Mouse (Mus musculus): ENCODE data around the gene Mybpc3. TPM values are rescaled to one million over a fixed set of nuclear protein-coding genes. Genes with fewer than 3 reads are reported as not detected.

Gene Mybpc3
- total RNA-seq (2021), result under 1 TPM; 0.38 to 0.55 TPM
- long read RNA-seq, result 0 reads

DNA sequence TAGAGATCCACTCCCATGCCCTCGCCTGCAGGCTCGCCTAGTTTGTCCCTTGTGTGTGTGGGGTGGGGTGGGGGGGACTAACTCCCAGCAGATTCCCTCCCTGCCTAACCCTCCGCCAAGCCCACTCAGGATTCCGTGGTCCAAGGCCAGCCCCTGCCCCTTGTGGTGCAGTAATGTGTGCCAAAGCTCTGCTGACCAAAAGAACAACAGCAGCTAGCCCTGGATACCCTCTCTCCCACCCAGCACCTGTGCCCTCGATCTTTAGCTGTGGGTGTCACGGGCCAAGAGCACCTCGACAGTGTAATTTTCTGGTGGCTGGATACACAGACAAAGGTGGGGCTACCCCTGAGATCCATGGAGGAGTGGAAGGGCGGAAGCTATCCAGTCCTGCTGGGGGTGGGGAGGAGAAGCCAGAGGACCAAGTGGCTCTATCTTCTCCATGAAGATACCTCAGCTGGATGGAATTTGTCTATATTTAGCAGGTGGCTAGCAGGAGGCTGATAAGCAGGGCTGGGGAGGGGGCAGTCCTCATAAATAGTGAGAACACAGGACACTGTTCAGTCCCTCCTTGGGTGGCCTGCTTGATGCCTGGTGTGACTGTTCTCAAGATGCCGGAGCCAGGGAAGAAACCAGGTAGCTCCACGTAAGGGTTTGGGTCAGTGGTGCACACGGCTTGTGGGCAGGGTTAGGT lies at the start of gene Mybpc3:
Mybpc3 (plus strand) TSS at position 560 of the 691 bp plus-strand sequence.
- no peak for DNase-seq (ENCODE audit: low spot score in 2 of 2)

DNA sequence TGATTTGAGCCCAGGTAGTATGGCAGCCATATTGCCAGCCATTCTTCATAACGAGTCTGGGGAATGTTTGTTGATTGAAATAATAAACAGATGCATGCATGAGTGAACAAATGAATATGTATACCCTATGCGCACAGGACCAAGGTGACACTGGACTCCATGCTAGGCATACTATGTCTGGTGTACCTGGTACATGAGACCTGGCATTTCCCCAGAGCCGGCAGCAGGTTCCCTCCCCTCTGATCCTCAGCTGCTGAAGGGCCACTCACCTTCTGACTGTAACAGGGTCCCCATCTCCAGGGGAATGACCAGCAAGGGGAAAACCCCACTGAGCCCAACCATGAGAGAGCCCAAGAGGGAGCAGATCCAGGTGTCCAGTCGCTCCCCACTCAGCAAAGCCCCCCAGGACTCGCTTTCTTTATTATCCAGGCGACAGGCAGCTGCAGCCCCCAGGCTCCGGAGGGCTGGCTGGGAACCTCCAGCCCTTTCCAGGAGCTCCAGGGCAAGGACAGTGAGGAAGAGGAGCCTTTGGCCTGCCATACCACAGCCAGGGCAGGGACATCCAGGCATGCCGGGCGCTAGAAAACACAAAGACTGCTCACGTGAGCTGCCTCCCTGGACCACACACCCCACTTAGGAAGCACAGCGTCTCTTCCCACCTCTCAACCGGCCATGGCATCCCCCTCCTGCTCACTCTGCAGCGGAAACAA lies 49.6 kb upstream of the Mybpc3 start:
- no peak for DNase-seq (ENCODE audit: low spot score in 2 of 2)

DNA sequence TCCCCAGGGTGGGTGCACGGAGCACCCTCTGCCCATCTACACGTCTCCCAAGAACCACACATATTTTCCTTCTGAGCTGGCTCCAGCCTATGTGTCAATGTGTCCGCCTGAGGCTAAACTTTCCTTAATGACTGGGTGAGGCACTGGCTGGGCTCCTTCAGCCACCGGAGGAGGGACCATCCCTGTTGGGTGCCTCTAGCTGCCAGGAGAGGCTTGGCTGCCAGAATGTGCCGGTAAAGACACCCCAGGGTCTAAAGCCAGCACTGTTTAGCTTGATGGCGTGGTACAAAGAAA lies 49.1 kb upstream of the Mybpc3 start:
- DNase-seq (ENCODE audit: low spot score in 2 of 2), result peak in 1 of 2 experiments; percentile 38

DNA sequence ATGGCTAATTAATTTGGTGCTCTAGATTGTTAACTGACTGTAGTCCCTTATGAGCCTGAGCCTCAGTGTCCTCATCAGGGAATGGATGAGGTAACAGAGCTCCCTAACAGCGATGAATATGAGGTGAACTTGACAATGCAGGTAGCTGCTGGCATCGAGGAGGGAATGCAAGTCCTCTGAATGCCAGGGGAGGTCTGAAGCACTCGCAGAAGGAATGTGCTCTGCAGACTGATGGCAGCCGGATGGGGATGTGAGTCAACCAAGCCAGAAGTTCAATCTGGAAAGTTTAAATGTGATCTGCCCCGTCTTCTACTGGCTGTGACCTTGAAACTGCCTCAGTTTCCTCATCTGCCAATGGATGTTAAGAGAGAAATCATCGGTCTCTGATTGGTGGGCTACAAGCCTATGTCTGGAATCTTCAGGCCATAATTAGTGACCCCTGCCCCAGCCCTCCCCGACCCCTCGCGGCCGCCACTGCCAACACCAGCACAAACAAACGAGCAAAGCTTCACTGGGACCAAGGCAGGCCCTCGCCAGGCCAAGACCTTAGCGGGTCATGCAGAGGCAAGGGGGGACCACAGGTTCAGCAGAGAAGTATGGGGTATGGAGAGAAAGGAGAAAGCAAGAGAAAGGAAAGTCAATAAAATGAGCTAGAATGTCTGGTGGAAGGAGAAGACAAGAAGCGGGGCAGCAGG lies 48.5 kb upstream of the Mybpc3 start:
- DNase-seq (ENCODE audit: low spot score in 2 of 2), result no peak

- DNase-seq (ENCODE audit: low spot score in 2 of 2), result peak; percentile 98 to 99
Measured at GRCm38 (mm10) chr2:91070076-91070800, 47.7 kb upstream of the Mybpc3 start, which contains the start of gene Slc39a13. Gene Slc39a13 (minus strand): TSS chr2:91070417.

DNA sequence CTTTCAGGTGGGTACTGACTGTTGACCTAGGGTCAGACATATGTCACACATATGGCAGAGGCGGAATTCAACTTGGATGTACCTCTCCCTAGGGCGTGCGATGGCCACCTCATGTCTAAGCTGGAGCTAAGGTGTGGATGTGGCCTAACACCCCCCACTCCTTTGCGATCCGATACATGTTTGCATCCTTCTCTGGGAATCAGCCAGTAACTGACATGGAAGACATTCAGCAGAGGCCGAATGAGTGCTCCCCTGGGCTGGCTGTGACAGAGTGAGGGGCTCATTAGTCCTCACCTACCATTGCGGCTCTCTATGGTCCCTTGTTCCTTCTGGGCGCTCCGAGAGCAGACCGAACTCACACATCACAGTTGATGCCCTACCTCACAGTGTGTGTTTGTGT lies 46.9 kb upstream of the Mybpc3 start:
- DNase-seq (ENCODE audit: low spot score in 2 of 2), result no peak

- DNase-seq (ENCODE audit: low spot score in 2 of 2), result no peak
Measured at GRCm38 (mm10) chr2:91072092-91072491, 45.9 kb upstream of the Mybpc3 start.

DNA sequence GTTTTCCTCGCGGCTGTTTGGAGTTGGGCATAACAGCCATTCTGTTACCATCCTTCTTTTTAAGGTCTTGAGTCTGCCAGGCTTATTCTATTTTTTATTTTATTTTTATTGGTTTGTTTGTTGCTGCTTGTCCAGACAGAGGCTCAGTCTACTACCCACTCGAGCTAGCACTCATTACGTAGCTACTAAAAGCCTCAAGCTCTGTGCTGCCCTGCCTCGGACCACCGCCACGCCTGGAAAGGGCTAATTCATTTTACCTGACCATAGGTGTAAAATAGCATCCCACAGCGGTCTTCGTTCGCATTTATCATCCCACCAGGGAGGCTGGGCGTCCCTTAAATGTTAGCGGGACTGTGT lies 40.0 kb upstream of the Mybpc3 start:
- DNase-seq (ENCODE audit: low spot score in 2 of 2), result no peak

- no peak for DNase-seq (ENCODE audit: low spot score in 2 of 2)
Measured at GRCm38 (mm10) chr2:91078314-91079025, 39.5 kb upstream of the Mybpc3 start.

GRCm38 (mm10) chr2:91079026-91079384 lies 38.9 kb upstream of the Mybpc3 start:
- DNase-seq (ENCODE audit: low spot score in 2 of 2), result no peak

DNA sequence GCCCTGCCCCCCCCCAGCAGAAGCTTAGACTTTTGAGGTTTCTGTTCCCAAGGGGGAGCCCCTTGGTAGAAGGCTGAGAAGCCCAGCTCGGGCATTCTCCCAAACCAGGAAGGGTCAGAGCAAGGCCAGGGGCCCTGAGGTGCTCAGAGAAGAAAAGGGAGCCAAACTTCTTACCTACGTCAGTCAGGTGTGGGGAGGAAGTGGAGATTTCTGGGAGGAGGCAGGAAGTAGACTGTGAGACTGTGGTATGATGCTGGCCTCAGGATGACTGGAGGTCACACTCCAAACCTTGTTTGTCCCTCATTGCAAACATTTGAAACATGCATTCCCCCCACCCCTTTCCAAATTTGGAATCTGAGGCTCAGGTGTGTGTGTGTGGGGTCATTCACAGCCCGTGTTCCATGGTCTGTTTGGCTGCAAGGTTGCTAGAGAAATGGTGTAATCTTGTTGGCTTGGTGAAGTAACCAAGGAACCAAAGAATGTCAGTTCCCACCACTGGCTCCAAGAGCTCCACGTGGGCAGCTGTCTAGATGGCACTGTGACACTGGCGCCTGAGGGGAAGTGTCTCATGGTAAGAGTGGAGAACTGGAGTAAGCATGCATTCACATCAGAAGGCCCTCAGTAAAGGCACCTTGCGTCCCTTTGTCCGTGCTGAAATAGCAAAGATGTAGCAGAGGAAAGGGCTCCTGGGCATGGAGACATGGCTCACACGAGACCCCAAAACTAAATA lies 37.0 kb upstream of the Mybpc3 start:
- DNase-seq (ENCODE audit: low spot score in 2 of 2), result no peak

- DNase-seq (ENCODE audit: low spot score in 2 of 2), result no peak
Measured at GRCm38 (mm10) chr2:91081775-91082695, 35.9 kb upstream of the Mybpc3 start, which contains the start of gene Spi1. Gene Spi1 (plus strand): TSS chr2:91082390.

DNA sequence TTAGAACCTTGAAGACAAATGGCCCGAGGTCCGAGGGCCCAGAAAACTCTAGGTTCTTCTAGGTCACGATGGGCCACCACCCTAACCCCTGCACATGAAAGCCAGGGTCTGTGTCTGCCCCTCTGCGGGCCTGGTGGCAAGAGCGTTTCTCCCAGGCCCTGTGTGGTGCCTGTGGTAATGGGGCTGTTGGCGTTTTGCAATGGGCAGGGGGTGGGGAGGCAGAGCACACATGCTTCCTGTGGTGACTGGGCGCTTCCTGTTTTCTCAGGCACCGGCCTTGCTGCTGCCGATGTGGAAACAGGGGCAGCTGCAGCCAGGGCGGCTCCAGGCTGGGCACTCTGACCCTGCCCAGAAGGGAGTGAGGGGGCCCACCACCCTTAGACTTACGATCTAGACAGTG lies 35.1 kb upstream of the Mybpc3 start:
- DNase-seq (ENCODE audit: low spot score in 2 of 2), result no peak

DNA sequence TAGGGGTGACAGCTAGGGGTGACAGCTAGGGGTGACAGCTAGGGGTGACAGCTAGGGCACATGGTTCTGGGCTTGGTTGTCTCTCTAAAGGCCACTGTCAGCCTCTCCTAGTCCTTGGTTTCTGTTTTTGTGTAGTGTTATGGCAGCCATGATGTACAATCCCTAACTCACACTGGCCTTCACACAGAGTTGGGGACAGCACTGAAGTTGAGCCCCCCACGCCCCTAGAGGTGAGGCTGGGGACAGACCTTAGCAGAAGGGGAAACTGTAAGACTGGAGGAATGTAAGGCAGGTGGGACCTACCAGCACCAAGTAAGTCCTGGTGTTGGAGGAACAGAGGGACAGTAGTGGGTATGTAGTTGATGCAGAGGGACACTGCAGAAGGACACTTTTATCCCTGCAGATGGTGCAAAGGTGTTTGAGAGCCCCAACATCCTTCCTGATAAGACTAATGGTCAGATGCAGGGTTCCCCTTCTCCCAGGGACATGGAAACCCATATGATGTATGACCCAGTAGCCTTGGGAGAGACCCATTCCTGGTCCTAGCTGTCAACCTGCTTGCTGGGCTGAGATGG lies 34.5 kb upstream of the Mybpc3 start:
- DNase-seq (ENCODE audit: low spot score in 2 of 2), result no peak

DNA sequence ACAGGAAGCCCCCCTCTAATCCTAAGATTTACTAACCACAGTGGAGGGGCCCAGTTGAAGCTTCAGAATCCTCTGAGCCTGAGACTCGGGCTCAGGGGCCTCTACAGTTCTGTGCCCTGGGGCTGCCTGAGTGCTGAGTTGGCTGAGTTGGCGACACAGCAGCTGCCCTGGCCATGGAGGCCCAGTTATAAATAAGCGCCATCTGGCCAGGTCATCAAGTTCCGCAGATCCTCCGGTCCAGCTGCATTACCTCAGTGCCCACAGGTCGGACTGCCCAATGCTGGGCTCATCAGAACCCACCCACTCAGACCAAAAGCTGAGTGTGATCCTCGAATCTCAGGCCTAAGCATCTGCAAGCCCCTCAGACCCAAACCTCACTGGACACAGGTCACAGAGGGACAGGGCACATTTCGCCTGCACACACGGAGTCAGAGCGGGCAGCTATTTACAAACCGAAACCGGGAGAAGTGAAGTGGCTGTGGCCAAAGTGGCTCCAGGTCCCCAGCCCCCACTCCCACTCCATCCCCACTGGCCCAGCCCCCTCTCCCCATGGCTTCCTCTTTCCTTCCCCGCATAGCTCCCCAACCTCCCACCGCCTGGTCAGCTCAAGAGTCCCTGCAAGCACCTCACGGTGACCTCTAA lies 33.6 kb upstream of the Mybpc3 start:
- DNase-seq (ENCODE audit: low spot score in 2 of 2), result no peak

DNA sequence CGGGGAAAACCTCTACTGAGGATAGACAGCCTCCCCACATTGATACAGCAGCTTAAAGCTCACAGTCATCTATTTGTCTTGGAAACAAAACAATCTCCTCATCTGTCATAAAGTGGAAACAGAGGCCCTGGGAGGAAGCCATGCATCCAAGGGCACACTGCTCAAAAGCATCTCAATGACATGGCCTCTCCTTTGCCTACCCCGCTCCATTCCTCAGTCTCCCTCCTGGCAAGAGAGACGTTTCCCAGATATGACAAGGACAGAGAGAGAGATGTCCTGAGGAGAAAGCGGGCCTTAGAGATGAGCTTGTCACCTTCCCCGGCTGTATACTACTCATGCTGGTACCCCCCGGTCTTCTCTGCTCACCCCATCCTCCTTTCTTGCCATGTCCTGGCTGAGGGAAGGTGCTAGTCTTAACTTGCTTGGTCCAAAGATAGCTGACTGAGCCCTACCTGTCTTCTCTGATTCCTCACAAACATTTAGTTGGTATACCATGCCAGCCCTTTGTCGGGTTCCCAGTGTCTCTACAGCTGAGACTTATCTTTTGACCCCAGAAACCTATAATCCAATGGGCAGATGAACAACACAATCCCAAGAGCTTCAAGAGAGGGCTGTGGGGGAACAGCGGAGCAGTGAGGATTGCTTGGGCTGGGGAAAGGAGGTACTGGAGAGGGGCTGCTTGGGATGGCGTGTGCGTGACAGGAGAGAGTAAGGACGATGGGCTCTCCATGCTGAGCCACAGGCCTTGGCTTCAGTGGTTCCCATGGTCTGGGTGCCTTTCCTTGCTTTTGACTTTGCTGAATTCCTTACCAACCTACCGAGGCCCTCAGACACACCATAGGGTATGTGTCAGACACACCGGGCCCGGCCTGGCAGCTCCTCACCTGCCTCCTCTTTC lies 32.2 kb upstream of the Mybpc3 start:
- no peak for DNase-seq (ENCODE audit: low spot score in 2 of 2)
